Mouse (Mus musculus) G1E (cell line): Measurements from ENCODE around the gene Fut1. TPM values are rescaled to one million over a fixed set of nuclear protein-coding genes. Genes with fewer than 3 reads are reported as not detected.

Experiments used
- ATAC-seq: 2 replicates; pipeline ENCODE4 v1.8.0; 2016; ENCODE audit warnings: mild to moderate bottlenecking; ENCODE audit not compliant: insufficient number of reproducible peaks, poor library complexity, low FRiP score, severe bottlenecking; ENCODE audit errors: extremely low read depth
- DNase-seq: peaks from one replicate; pipeline ENCODE4 v3.0.0; 2012; ENCODE audit warnings: low spot score
- H3K27me3 ChIP-seq: 2 replicates; pipeline ENCODE4 v1.6.1; 2012; ENCODE audit warnings: mild to moderate bottlenecking, low read length, inconsistent platforms; ENCODE audit not compliant: insufficient read depth
- H3K36me3 ChIP-seq: replicated peaks from 2 replicates; pipeline ENCODE3; 2012; ENCODE audit warnings: mild to moderate bottlenecking, inconsistent platforms
- H3K4me1 ChIP-seq: 2 replicates; pipeline ENCODE4 v1.6.1; 2012; ENCODE audit warnings: low read depth, low read length, inconsistent platforms, mixed read lengths; ENCODE audit not compliant: insufficient read depth
- H3K4me3 ChIP-seq: 2 replicates; pipeline ENCODE4 v1.5.1; 2012; ENCODE audit warnings: low read depth, mild to moderate bottlenecking, inconsistent platforms, low read length, moderate library complexity, mixed read lengths
- H3K9me3 ChIP-seq: replicated peaks from 2 replicates; pipeline ENCODE4 v1.6.1; 2012; ENCODE audit warnings: inconsistent platforms
- CTCF ChIP-seq: IDR thresholded peaks from 2 replicates; pipeline ENCODE4 v1.5.1; 2012; ENCODE audit warnings: low read depth, low read length, inconsistent platforms, mixed read lengths
- GATA1 ChIP-seq: IDR thresholded peaks from 2 replicates; pipeline ENCODE4 v1.6.1; 2012; ENCODE audit warnings: borderline replicate concordance, low read length, inconsistent platforms, mixed read lengths
- GATA2 ChIP-seq: IDR thresholded peaks from 2 replicates; pipeline ENCODE4 v1.6.1; 2012; ENCODE audit warnings: low read depth, low read length, inconsistent platforms, borderline replicate concordance
- POLR2AphosphoS5 ChIP-seq: IDR thresholded peaks from 2 replicates; pipeline ENCODE4 v1.6.1; 2012; ENCODE audit warnings: low read depth, low read length, inconsistent platforms; ENCODE audit not compliant: insufficient replicate concordance
- TAL1 ChIP-seq: conservative IDR thresholded peaks from 2 replicates; pipeline ENCODE4 v1.6.1; 2012; ENCODE audit warnings: low read depth, low read length, inconsistent platforms, mixed read lengths
- polyA plus RNA-seq: library from polyadenylated mRNA; stranded (reverse); fragments of >175 nt; gene quantifications from 2 replicates; pipeline ENCODE4 v1.2.3, GENCODE M21; 2012
- total RNA-seq, 2 experiments: library from RNA; stranded (forward) in 1 of 2; stranded (reverse) in 1 of 2; fragments of 200-1000 nt in 1 of 2; fragments of >200 nt in 1 of 2; fragmentation: Nextera tagmentation in 1 of 2; gene quantifications; 2 replicates each; pipeline ENCODE4 v1.2.3; 2014 to 2017

Gene Fut1
- total RNA-seq (2014; fragmentation: Nextera tagmentation) (not detected in 2 replicates), total RNA-seq (2017) (0.16 TPM in 1 of 2 replicates, not detected in the other), polyA plus RNA-seq (not detected in 2 replicates)

DNA sequence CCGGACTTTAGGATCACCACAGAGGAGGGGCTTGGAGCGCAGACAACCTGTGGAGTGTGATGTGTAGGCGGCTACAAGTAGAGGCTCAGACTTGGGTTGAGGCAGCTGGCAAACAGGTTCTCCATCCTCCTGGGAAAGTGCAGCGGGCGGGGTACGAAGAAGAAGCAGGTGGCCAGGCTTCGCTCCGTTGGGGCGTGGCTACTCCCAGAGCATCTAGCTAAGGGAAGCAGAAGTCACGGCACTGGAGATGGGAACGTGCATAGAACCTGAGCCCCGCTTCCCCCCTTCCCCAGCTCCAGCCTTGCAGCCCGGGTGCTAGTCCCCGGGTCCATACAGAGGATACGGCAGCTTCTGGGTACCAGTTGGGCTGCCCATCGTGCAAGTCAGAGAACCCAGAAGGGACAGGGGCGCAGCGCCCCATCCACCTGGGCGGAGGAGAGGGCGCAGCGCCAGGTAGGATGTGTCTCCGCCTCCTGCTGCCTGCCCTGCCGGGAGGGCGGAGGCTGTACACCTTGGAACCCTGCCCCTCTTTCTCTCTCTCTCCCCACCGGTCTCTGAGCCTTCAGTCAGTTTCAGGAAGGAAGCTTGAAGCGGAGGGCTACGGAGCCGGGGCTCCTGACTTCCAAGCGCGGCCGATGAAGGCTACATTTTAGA is at the start of gene Fut1:
Gene Fut1 (plus strand): TSS at position 248 of the 654 bp plus-strand sequence.
- H3K4me1 ChIP-seq: 0 out of 2 replicates have a peak, but pooled peaks cover 2% of the 10 kb centered on the region
- no peaks in the 10 kb centered on the region for H3K9me3 ChIP-seq
- DNase-seq (no peak), ATAC-seq (no peak)
- H3K27me3 ChIP-seq: peaks cover 51% of the 10 kb centered on the region
- H3K36me3 ChIP-seq: no peaks in the 10 kb centered on the region
- H3K4me3 ChIP-seq: no peak within 1 kb of the TSS
- no peak for TF ChIP-seq POLR2AphosphoS5
- no peak for TF ChIP-seq CTCF
- TF ChIP-seq GATA1: no peak
- TF ChIP-seq GATA2: no peak
- TF ChIP-seq TAL1: no peak

DNA sequence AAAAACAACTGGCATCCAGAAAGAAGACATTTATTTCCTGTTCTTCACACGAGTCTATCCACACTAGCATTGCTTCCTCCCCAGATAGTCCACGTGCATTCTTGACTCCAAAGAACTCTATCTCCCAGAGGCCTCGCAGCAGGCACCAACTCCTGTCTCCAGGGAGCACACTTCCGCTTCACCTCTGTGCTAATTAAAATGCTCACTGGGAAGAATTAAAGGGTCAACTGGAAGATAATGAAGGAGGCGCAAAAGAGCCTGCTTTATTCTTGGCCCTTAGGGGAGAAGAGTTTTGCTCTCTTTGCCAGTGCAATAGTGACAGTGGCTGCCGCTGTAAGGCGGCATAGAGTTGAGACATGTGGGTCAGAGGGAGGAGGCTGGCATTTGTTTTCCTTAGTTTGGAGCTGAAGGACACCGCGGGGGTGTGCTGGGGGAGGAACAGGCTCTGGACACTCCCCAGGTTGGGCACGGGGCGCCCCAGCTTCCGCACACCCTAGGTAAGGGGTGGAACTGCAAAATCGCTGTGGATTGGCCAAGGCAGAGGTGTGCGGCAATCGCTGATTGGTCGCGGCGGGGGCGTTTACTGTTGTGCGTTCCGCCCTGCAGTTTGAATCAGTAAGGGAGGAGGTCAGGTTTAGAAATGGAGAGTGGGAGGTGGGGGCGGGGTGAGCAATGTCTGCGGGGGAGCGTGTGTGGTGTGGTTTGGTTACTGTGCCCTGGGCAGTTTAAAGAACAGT is 49.1 kb upstream of the Fut1 start:
- Histone ChIP-seq H3K4me1 (peaks cover 72% of the 10 kb centered on the region), H3K9me3 (no peaks in the 10 kb centered on the region), H3K4me3 (peak overlapping the region; percentile 65), H3K36me3 (peaks cover 17% of the 10 kb centered on the region), H3K27me3 (no peaks in the 10 kb centered on the region)
- DNase-seq (peak; percentile 92), ATAC-seq (peak; percentile 87)
- TF ChIP-seq TAL1: no peak
- no peak for TF ChIP-seq POLR2AphosphoS5
- TF ChIP-seq GATA1: no peak
- no peak for TF ChIP-seq CTCF
- TF ChIP-seq GATA2: no peak

DNA sequence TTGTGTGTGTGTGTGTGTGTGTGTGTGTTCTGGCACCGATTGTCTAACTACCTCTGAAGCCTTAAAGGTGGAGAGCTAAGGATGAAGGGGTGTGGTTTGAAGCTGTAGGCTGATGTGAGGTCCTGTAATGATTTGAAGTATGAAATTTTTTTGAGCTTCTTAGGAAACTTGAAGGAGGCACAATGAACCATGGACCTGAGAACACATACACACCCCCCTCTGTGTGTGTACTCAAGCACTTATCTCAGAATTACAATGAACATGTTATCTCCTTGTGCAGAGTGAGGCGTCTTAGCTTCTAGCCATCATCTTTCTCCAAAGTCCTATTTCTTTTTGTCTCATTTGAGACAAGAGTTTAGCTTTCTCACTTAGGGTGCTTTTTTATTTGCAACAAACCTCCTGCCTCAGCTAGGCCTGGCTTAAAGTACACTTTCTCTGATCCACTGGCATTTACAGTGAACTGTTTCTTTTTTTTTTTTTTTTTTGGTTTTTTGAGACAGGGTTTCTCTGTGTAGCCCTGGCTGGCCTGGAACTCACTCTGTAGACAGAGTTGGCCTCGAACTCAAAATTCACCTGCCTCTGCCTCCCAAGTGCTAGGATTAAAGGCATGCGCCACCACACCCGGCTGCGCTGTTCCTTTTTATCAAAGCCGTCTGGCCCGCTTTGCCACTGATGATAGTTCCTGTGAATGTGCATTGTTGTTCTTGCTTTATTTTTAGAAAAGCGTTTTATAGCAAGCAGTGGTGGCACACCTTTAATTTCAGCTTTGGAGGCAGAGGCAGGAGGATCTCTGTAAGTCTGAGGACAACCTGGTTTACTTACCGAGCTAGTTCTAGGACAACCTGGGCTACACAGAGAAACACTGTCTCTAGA is 48.3 kb upstream of the Fut1 start:
- H3K36me3 ChIP-seq: peaks cover 26% of the 10 kb centered on the region
- peak overlapping the region; percentile 65; the same call in 1 of the 2 replicates for H3K4me3 ChIP-seq
- peaks cover 78% of the 10 kb centered on the region for H3K4me1 ChIP-seq
- DNase-seq (peak; percentile 31), ATAC-seq (peak; percentile 29; the same call in 1 of the 2 replicates)
- H3K9me3 ChIP-seq: no peaks in the 10 kb centered on the region
- H3K27me3 ChIP-seq: no peaks in the 10 kb centered on the region
- TF ChIP-seq GATA1 (no peak), POLR2AphosphoS5 (0 out of 2 replicates have a peak, but pooled peaks have one; percentile 53), GATA2 (no peak), CTCF (no peak), TAL1 (peak; percentile 69)

DNA sequence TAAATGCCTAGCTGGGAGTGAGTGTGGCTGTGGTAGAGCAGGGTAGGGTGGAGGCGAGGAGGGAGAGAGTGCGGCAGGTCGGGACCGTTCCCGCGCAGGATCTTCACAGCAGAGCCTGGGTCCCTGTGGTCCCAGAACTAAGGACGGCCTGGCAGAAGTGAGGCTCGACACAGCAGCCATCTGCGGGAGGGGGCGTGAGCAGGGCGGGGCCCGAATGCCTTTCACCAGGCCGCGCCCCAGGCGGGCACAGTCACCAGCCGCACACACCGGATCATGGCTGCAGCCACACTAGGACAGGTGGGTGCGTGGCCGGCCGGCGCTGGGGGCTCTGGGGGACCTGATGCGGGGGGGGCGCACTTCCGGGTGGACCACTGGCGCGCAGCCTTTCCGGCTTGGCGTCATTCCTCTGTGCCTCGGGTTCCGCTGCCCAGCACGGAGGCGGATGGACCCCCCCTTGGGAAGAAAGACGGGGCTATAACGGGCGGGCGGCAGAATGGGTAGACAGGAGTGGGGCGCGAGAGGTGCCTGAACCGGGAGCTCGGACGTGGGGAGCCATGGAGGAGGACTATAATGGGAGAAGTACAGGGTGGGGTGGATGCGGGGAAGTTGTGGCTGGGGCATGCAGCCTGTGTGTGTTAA is 46.9 kb upstream of the Fut1 start, which contains the start of gene Bcat2:
Gene Bcat2 (plus strand): TSS at position 51 of the 639 bp plus-strand sequence.
- no peaks in the 10 kb centered on the region for H3K9me3 ChIP-seq
- TF ChIP-seq CTCF: no peak
- no peak for TF ChIP-seq TAL1
- TF ChIP-seq GATA1: no peak
- no peak for TF ChIP-seq GATA2
- no peak for TF ChIP-seq POLR2AphosphoS5
- H3K4me1 ChIP-seq: peaks cover 85% of the 10 kb centered on the region
- no peaks in the 10 kb centered on the region for H3K27me3 ChIP-seq
- peaks cover 40% of the 10 kb centered on the region for H3K36me3 ChIP-seq
- peak within 1 kb of the TSS; percentile 80 for H3K4me3 ChIP-seq
- ATAC-seq (peak; percentile 26; the same call in 1 of the 2 replicates), DNase-seq (peak; percentile 68)

DNA sequence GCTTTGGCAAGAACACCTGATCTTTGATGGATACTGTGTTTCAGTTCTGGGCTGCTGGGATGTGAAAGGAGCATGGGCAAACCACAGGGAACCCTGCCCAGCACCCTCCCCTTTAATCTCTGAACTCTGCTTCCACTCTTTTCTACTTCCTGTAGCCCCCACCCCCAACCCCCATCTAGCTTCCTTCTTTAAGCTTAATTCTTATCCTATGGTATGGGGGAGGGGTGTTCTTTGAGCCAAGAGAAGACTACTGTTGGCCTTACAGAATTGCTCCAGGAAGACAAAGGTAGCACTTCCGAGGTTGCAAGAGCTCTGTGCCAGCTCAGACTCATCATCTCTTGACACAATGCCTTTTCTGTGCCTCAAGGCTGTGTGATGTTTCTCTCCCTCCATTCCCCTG is 45.1 kb upstream of the Fut1 start:
- Histone ChIP-seq H3K4me3 (peak overlapping the region; percentile 80; the same call in 1 of the 2 replicates), H3K36me3 (peaks cover 48% of the 10 kb centered on the region), H3K27me3 (no peaks in the 10 kb centered on the region), H3K9me3 (no peaks in the 10 kb centered on the region), H3K4me1 (peaks cover 75% of the 10 kb centered on the region)
- ATAC-seq (no peak), DNase-seq (no peak)
- TF ChIP-seq TAL1 (no peak), GATA1 (no peak), CTCF (no peak), GATA2 (no peak), POLR2AphosphoS5 (no peak)
